Mouse (Mus musculus) kidney, postnatal 0 days (tissue): ENCODE results near the gene Scarf2. TPM values are rescaled to one million over a fixed set of nuclear protein-coding genes. Genes with fewer than 3 reads are reported as not detected.

Experiments used
- ATAC-seq: fragments of 200-750 bp; cut with Nextera tagmentation; replicated peaks from 2 replicates; pipeline ENCODE4 v1.8.0; 2017; ENCODE audit warnings: low read depth, moderate number of reproducible peaks, moderate TSS enrichment, moderate library complexity; ENCODE audit not compliant: low FRiP score
- DNase-seq: peaks from one replicate; pipeline ENCODE4 v3.0.0-alpha.2; 2016; ENCODE audit warnings: low spot score
- H3K27ac ChIP-seq: fragments of 300-500 bp; sonication (generic); 2 replicates; pipeline ENCODE4 v1.5.1; 2014; ENCODE audit warnings: mild to moderate bottlenecking
- H3K27me3 ChIP-seq: fragments of 300-500 bp; sonication (generic); 2 replicates; pipeline ENCODE4 v1.6.1; 2014; ENCODE audit warnings: low read length, mixed read lengths; ENCODE audit not compliant: insufficient read depth
- H3K36me3 ChIP-seq: fragments of 300-500 bp; sonication (generic); 2 replicates; pipeline ENCODE4 v1.6.1; 2014; ENCODE audit warnings: low read length, mixed read lengths; ENCODE audit not compliant: insufficient read depth
- H3K4me1 ChIP-seq: fragments of 300-500 bp; sonication (generic); replicated peaks from 2 replicates; pipeline ENCODE4 v1.6.1; 2014; ENCODE audit warnings: antibody characterized with exemption, low read length, mixed read lengths; ENCODE audit not compliant: insufficient read depth
- H3K4me2 ChIP-seq: fragments of 300-500 bp; sonication (generic); 2 replicates; pipeline ENCODE4 v1.6.1; 2014; ENCODE audit warnings: mild to moderate bottlenecking, low read length, moderate library complexity, mixed read lengths
- H3K4me3 ChIP-seq: fragments of 300-500 bp; sonication (generic); replicated peaks from 2 replicates; pipeline ENCODE4 v1.5.1; 2014; ENCODE audit warnings: low read depth, low read length
- H3K9ac ChIP-seq: fragments of 300-500 bp; sonication (generic); 2 replicates; pipeline ENCODE4 v1.6.1; 2014; ENCODE audit warnings: low read depth, low read length
- H3K9me3 ChIP-seq: fragments of 300-500 bp; sonication (generic); replicated peaks from 2 replicates; pipeline ENCODE4 v1.6.1; 2016; ENCODE audit warnings: low read length, inconsistent platforms, mixed read lengths
- CTCF ChIP-seq: IDR thresholded peaks from 2 replicates; pipeline ENCODE4 v1.5.1; 2016; ENCODE audit warnings: antibody characterized with exemption, low read depth, mild to moderate bottlenecking, moderate library complexity
- WGBS: fragments of 180-500 bp; shearing (Covaris S2); extraction: QIAGEN DNeasy Blood & Tissue Kit; methylation state at CpG from one replicate; pipeline ENCODE4 v1.1.7; 2014; 5-methylcytosine and 5-hydroxymethylcytosine counted together
- polyA plus RNA-seq: library from polyadenylated mRNA; unstranded; fragments of >200 nt; fragmentation: Nextera tagmentation; extraction: Ambion mirVana; gene quantifications from 2 replicates; pipeline ENCODE4 v1.2.1, GENCODE M21; 2015

Scarf2 gene
- polyA plus RNA-seq, 1 experiment from 2014 or later, result 18.7 TPM

DNA sequence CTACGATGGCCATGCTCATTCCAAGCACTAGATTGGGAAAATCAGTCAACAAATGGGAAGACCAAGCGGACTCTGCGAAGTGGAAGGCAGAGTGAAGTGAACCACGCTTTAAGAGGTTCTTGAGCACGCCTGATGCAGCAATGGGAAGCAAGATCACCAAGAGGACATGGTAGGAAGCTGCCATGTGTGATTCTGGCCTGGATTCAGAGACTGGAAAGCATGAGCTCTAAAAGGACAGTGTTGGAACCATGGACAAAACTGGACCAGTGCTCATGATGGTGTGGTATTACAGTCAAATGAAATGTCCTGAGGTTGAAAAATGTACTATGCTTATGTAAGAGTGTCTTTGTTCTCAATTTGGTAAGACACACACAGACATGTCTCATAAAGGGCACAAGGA lies 54.2 kb downstream of the Scarf2 start:
- no peak overlapping the region for H3K4me2 ChIP-seq
- no peaks in the 10 kb centered on the region for H3K27me3 ChIP-seq
- ATAC-seq, result no peak
- 96% methylated on average over 5 of the region's 5 CpGs for WGBS
- DNase-seq, result no peak
- H3K9me3 ChIP-seq, result no peaks in the 10 kb centered on the region
- H3K27ac ChIP-seq, result no peak overlapping the region
- H3K36me3 ChIP-seq, result peaks cover 75% of the 10 kb centered on the region
- no peak overlapping the region for H3K9ac ChIP-seq
- no peak overlapping the region for H3K4me3 ChIP-seq
- TF ChIP-seq CTCF, result no peak
- H3K4me1 ChIP-seq, result no peaks in the 10 kb centered on the region

DNA sequence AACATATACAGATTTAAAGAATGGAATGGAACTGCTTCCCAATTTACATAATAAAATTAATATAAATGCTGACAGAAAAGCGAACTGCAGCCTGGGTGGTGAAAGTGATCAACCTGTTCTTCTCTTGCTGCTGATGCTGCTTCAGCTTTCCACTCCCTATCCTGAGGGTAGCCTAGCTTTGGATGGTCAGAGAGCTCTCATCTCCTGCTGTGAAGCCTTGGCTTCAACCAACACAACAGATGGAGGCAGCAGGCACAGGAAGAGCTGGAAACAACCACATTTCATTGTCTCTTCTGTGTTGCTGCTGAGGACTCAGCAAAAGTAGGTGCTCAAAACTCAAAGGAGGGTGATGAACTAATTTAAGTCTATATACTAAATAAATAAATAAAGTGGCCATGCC lies 54.8 kb downstream of the Scarf2 start:
- DNase-seq, result no peak
- Histone ChIP-seq H3K4me3 (no peak overlapping the region), H3K4me2 (no peak overlapping the region), H3K9ac (no peak overlapping the region), H3K4me1 (no peaks in the 10 kb centered on the region), H3K36me3 (peaks cover 75% of the 10 kb centered on the region), H3K9me3 (no peaks in the 10 kb centered on the region), H3K27me3 (no peaks in the 10 kb centered on the region), H3K27ac (no peak overlapping the region)
- no peak for ATAC-seq
- TF ChIP-seq CTCF, result no peak
- WGBS, result 98% methylated on average over 1 of the region's 1 CpGs

DNA sequence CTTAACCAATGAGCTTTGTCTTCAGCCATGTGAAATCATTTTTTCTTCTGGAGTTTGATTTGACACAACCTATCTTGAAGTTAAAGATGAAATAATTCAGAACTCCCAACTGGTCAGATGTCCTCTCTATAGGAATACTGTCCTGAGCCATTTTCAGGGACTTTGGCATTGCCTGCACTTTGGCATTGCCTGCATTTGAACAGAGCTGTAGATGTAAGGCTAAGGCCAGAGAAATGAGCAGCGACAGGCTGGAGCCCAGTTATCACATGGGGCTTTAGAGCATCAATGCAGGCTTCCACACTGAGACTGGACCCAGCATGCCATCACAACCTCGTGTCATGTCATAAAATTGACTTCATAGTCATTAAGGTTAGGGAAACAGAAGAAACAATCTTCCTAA lies 56.2 kb downstream of the Scarf2 start:
- peaks cover 78% of the 10 kb centered on the region for H3K36me3 ChIP-seq
- no peak overlapping the region for H3K4me3 ChIP-seq
- no peak for TF ChIP-seq CTCF
- H3K27me3 ChIP-seq, result no peaks in the 10 kb centered on the region
- 88% methylated on average over 2 of the region's 2 CpGs for WGBS
- DNase-seq (no peak), ATAC-seq (no peak)
- no peak overlapping the region for H3K27ac ChIP-seq
- no peaks in the 10 kb centered on the region for H3K4me1 ChIP-seq
- no peak overlapping the region for H3K9ac ChIP-seq
- no peak overlapping the region for H3K4me2 ChIP-seq
- H3K9me3 ChIP-seq, result no peaks in the 10 kb centered on the region

DNA sequence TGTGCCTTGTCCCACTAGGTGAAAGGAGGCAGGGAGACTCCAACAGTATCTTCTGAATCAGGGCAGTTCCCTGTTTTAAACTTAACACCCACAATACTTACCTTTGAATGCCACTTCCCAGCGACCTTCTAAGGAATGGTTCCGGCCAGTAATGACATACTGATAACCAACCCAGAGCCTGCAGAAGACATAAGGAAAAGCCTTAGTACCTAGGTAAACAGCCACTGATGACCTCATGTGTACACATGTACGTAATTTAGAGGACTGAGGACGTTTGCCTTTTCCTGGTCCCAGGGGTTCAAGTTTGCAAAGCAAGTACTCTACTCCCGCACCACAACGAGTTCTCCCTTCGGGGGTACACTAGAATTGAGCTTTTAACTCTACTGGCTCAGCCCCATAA lies 60.1 kb downstream of the Scarf2 start:
- H3K9ac ChIP-seq, result no peak overlapping the region
- no peak overlapping the region for H3K27ac ChIP-seq
- no peaks in the 10 kb centered on the region for H3K9me3 ChIP-seq
- no peak overlapping the region for H3K4me3 ChIP-seq
- H3K36me3 ChIP-seq, result peaks cover 59% of the 10 kb centered on the region
- WGBS, result 84% methylated on average over 7 of the region's 7 CpGs
- no peak for TF ChIP-seq CTCF
- no peak for DNase-seq
- no peaks in the 10 kb centered on the region for H3K27me3 ChIP-seq
- H3K4me1 ChIP-seq, result no peaks in the 10 kb centered on the region
- ATAC-seq, result no peak
- no peak overlapping the region for H3K4me2 ChIP-seq

Other genes starting within 250 kb of the Scarf2 start
- 0.20 and 0.26 TPM in 2 replicates for gene Lrrc74b, start 236.0 kb upstream of the Scarf2 start, polyA plus RNA-seq
- 0.62 and 0.74 TPM in 2 replicates for gene P2rx6, start 235.4 kb upstream of the Scarf2 start, polyA plus RNA-seq
- 14.3 and 15.5 TPM in 2 replicates for gene Slc7a4, start 214.1 kb upstream of the Scarf2 start, polyA plus RNA-seq
- gene Smpd4, start 177.9 kb upstream of the Scarf2 start, polyA plus RNA-seq, result 21.2 and 22.3 TPM in 2 replicates
- gene Ccdc74a, start 150.8 kb upstream of the Scarf2 start, polyA plus RNA-seq, result 8.1 and 8.6 TPM in 2 replicates
- 29.4 TPM in 2 replicates for gene Med15, start 64.4 kb upstream of the Scarf2 start, polyA plus RNA-seq
- 39.3 and 42.8 TPM in 2 replicates for gene Klhl22, start 37.7 kb upstream of the Scarf2 start, polyA plus RNA-seq
- 1.7 and 2.2 TPM in 2 replicates for gene B830017H08Rik, start 35.8 kb downstream of the Scarf2 start, polyA plus RNA-seq
- 131 and 147 TPM in 2 replicates for gene Car15, start 41.1 kb downstream of the Scarf2 start, polyA plus RNA-seq
- gene Gm20518, start 94.4 kb downstream of the Scarf2 start, polyA plus RNA-seq, result 2.8 and 3.4 TPM in 2 replicates
- 0.05 TPM in 1 of 2 replicates, not detected in the other for gene Tssk1, start 96.9 kb downstream of the Scarf2 start, polyA plus RNA-seq
- 57.8 and 65.4 TPM in 2 replicates for gene Dgcr2, start 101.3 kb downstream of the Scarf2 start, polyA plus RNA-seq
- gene Tssk2, start 101.4 kb downstream of the Scarf2 start, polyA plus RNA-seq, result not detected in 2 replicates
- 27.6 and 28.1 TPM in 2 replicates for gene Ess2, start 114.1 kb downstream of the Scarf2 start, polyA plus RNA-seq
- gene Gsc2, start 117.8 kb downstream of the Scarf2 start, polyA plus RNA-seq, result 0.09 TPM in 1 of 2 replicates, not detected in the other
- gene Slc25a1, start 130.9 kb downstream of the Scarf2 start, polyA plus RNA-seq, result 116 and 123 TPM in 2 replicates
- gene Vpreb2, start 183.1 kb downstream of the Scarf2 start, polyA plus RNA-seq, result not detected in 2 replicates